ENCODE assay signal across 7 mouse cellular contexts in genomic region chr7:24530062-24530931, GRCm38 (mm10). TPM values are rescaled to one million over a fixed set of nuclear protein-coding genes. Genes with fewer than 3 reads are reported as not detected.
DNase-seq lines count a peak whose midpoint lies in the region; ATAC-seq lines count a peak whose summit lies in the region.

Gene Irgq (plus strand): TSS chr7:24530689.

- peaks cover 9% of the 10 kb centered on the region for H3K36me3 ChIP-seq in intestine, embryonic 16.5 days (ENCODE audit: control insufficient read depth, insufficient read depth, low read length)
- peaks cover 5% of the 10 kb centered on the region; the same call in 1 of the 2 replicates for H3K36me3 ChIP-seq in midbrain, embryonic 11.5 days (ENCODE audit: control insufficient read depth, insufficient read depth, low read length)

- WGBS in intestine, embryonic 16.5 days = under 1% methylated on average over 44 of the region's 44 CpGs
- 1% methylated on average over 44 of the region's 44 CpGs for WGBS in midbrain, embryonic 11.5 days

- H3K27ac ChIP-seq in intestine, embryonic 16.5 days (ENCODE audit: low read length) = peak within 1 kb of the TSS; percentile 91
- peak within 1 kb of the TSS; percentile 67 for H3K27ac ChIP-seq in midbrain, embryonic 11.5 days (ENCODE audit: low read depth, low read length)

- peak within 1 kb of the TSS; percentile 58 for H3K4me3 ChIP-seq in intestine, embryonic 16.5 days (ENCODE audit: low read length)
- H3K4me3 ChIP-seq in midbrain, embryonic 11.5 days (ENCODE audit: low read depth, low read length) = peak within 1 kb of the TSS; percentile 53

- H3K4me1 ChIP-seq in intestine, embryonic 16.5 days (ENCODE audit: control insufficient read depth, insufficient read depth, low read length) = peaks cover 14% of the 10 kb centered on the region
- H3K4me1 ChIP-seq in midbrain, embryonic 11.5 days (ENCODE audit: control insufficient read depth, insufficient read depth, low read length) = peaks cover 20% of the 10 kb centered on the region

- peak within 1 kb of the TSS; percentile 95 for H3K4me2 ChIP-seq in intestine, embryonic 16.5 days (ENCODE audit: low read depth, low read length)
- H3K4me2 ChIP-seq in midbrain, embryonic 11.5 days = peak within 1 kb of the TSS; percentile 76

- intact Hi-C loops in left cerebral cortex, postnatal 36 days (cut with DNase I) = loop anchor here (1.0 to 2.0 kb wide), 2 partner anchors 17 to 23 kb away; partner anchors contain the start of gene Zfp428

- ATAC-seq in intestine, embryonic 16.5 days = peak; percentile 94
- peak; percentile 91 for ATAC-seq in midbrain, embryonic 11.5 days (ENCODE audit: low FRiP score)

- peak within 1 kb of the TSS; percentile 89 for H3K9ac ChIP-seq in intestine, embryonic 16.5 days (ENCODE audit: low read depth, low read length)
- H3K9ac ChIP-seq in midbrain, embryonic 11.5 days (ENCODE audit: low read length) = peak within 1 kb of the TSS; percentile 75

- peak; percentile 99 for DNase-seq in adrenal gland, adult 8-10 months
- peak; percentile 95 for DNase-seq in embryo, embryonic 9.5 days (ENCODE audit: extremely low spot score)
- DNase-seq in gastrocnemius, postnatal 4 days (ENCODE audit: low spot score in 2 of 2) = peak; percentile 98
- DNase-seq in left cerebral cortex, postnatal 36 days (ENCODE audit: low spot score in 2 of 2) = peak; percentile 99 to 100
- peak; percentile 100 for DNase-seq in midbrain, embryonic 11.5 days (ENCODE audit: low spot score, missing footprints)
- peak; percentile 100 for DNase-seq in skeletal muscle tissue, adult 2 months (ENCODE audit: low read depth, low spot score)

- no peaks in the 10 kb centered on the region for H3K27me3 ChIP-seq in intestine, embryonic 16.5 days (replicated peaks; ENCODE audit: control insufficient read depth, insufficient read depth, low read length)
- H3K27me3 ChIP-seq in midbrain, embryonic 11.5 days (ENCODE audit: control insufficient read depth, insufficient read depth, low read length) = peaks cover 12% of the 10 kb centered on the region

- no peaks in the 10 kb centered on the region for H3K9me3 ChIP-seq in intestine, embryonic 16.5 days (ENCODE audit: control insufficient read depth, low read length)
- H3K9me3 ChIP-seq in midbrain, embryonic 11.5 days (ENCODE audit: control insufficient read depth, low read length) = no peaks in the 10 kb centered on the region

RNA-seq across cellular contexts. Expression of gene Irgq, which starts in this region (rescaled TPM):
- total RNA-seq in adrenal gland, adult 8-10 months (2022) = 10 to 100 TPM; 26.7 to 30.9 (median 27.8) TPM
- total RNA-seq in gastrocnemius, postnatal 4 days (2021) = 10 to 100 TPM; 20.5 to 22.0 TPM
- 3.3 and 4.1 TPM in 2 replicates for polyA plus RNA-seq in intestine, embryonic 16.5 days (2015; fragmentation: Nextera tagmentation; extraction: Ambion mirVana)
- total RNA-seq in left cerebral cortex, postnatal 36 days (2021) = 10 to 100 TPM; 80.8 to 89.2 TPM
- polyA plus RNA-seq in midbrain, embryonic 11.5 days (2014; fragmentation: Nextera tagmentation; extraction: Ambion mirVana) = 13.4 and 14.0 TPM in 2 replicates

Comparison
In these comparisons a context has a peak if more than half of its experiments do, and no peak if none do; other contexts are left out.
1. Peak in every context shown above with its lines: DNase-seq, ATAC-seq, H3K4me3 ChIP-seq and H3K27ac ChIP-seq.